Mouse (Mus musculus): ENCODE results near the gene Gm8897.
"Not testable (repeated sequence)": the region's sequence is repeated elsewhere in the genome, so short reads cannot be mapped to it uniquely, and the experiment has no call there.

The Gm8897 gene

GRCm38 (mm10) chr5:11416118-11416517 lies at the start of gene Gm8897:
Gm8897 (plus strand) TSS chr5:11416418.
- not testable (repeated sequence) for DNase-seq (ENCODE audit: low spot score in 2 of 2)

- not testable (repeated sequence) for DNase-seq (ENCODE audit: low spot score in 2 of 2)
Measured at GRCm38 (mm10) chr5:11416691-11417090, 473 bp downstream of the Gm8897 start.

All from spleen, postnatal 14 days (tissue).